Mouse (Mus musculus) B cell, adult 62 days (primary cell): Measurements from ENCODE around the gene Ece1. TPM values are rescaled to one million over a fixed set of nuclear protein-coding genes. Genes with fewer than 3 reads are reported as not detected.

Source experiments
- total RNA-seq: library from RNA; stranded (reverse); gene quantifications from 4 replicates; pipeline ENCODE4 v1.2.4, GENCODE M21; 2023

Gene Ece1
- 23.2 to 35.4 TPM (median 31.3 TPM) in 4 replicates for total RNA-seq

GRCm38 (mm10) chr4:137862019-137862418, at the start of gene Ece1:
Gene Ece1, plus strand, starts transcription at chr4:137862237.

DNA sequence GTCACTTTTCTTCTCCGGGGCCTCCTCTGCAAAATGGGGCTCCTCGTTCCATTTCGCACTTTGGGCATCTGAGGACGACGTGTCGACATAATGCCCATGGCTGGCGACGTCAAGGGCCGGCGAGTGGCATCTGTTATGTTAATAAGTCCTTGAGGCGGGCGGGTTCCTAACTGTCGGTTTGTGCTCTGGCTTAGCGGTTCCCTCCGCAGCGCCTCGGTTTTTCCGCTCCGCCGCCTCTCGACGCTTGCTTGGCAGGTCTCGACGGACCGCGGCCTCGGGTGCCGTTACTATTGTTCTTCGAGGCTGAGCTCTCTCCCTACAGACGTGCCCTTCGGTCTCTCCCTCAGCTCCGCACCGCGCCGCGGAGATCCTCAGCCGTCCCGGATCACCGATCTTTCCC, 130.9 kb downstream of the Ece1 start, which contains the start of gene Eif4g3:
TSS of gene Eif4g3 (plus strand) at position 133 of the 400 bp plus-strand sequence.

Other genes starting within 250 kb of the Ece1 start
- gene Rap1gap, start 197.5 kb upstream of the Ece1 start, total RNA-seq: 14.4 to 20.4 TPM (median 18.0 TPM) in 4 replicates
- 44.1 to 50.9 TPM (median 44.5 TPM) in 4 replicates for gene Alpl, start 65.9 kb upstream of the Ece1 start, total RNA-seq
- gene Eif4g3, start 130.8 kb downstream of the Ece1 start, total RNA-seq: 163 to 180 TPM (median 170 TPM) in 4 replicates